Mouse (Mus musculus): Measurements from ENCODE around the gene Ren1.

Ren1 gene

GRCm38 (mm10) chr1:133377547-133377946 lies 27.2 kb downstream of the Ren1 start:
- in situ Hi-C loops (cut with MboI, MseI) = no loop called here

GRCm38 (mm10) chr1:133379254-133379985 lies 29.1 kb downstream of the Ren1 start:
- in situ Hi-C loops (cut with MboI, MseI) = no loop called here

- in situ Hi-C loops (cut with MboI, MseI) = no loop called here
These were observed 29.6 kb downstream of the Ren1 start for GRCm38 (mm10) chr1:133379986-133380320.

- in situ Hi-C loops (cut with MboI, MseI) = no loop called here
These were observed 30.2 kb downstream of the Ren1 start for GRCm38 (mm10) chr1:133380347-133381065.

- in situ Hi-C loops (cut with MboI, MseI) = no loop called here
These were observed 31.7 kb downstream of the Ren1 start for GRCm38 (mm10) chr1:133382008-133382407.

GRCm38 (mm10) chr1:133382552-133383155 lies 32.3 kb downstream of the Ren1 start:
- in situ Hi-C loops (cut with MboI, MseI) = no loop called here

- in situ Hi-C loops (cut with MboI, MseI) = no loop called here
These were observed 33.0 kb downstream of the Ren1 start for GRCm38 (mm10) chr1:133383157-133383783.

- in situ Hi-C loops (cut with MboI, MseI) = loop anchor here (5.0 kb wide), 1 partner anchor 217 kb away; no protein-coding TSS in a partner anchor
These were observed 35.2 kb downstream of the Ren1 start for GRCm38 (mm10) chr1:133385506-133385905.

- in situ Hi-C loops (cut with MboI, MseI) = loop anchor here (5.0 kb wide), 1 partner anchor 216 kb away; no protein-coding TSS in a partner anchor
These were observed 35.9 kb downstream of the Ren1 start for GRCm38 (mm10) chr1:133386209-133386608.

- in situ Hi-C loops (cut with MboI, MseI) = loop anchor here (5.0 kb wide), 1 partner anchor 215 kb away; no protein-coding TSS in a partner anchor
These were observed 37.4 kb downstream of the Ren1 start for GRCm38 (mm10) chr1:133387539-133388268.

- in situ Hi-C loops (cut with MboI, MseI) = no loop called here
These were observed 44.4 kb downstream of the Ren1 start for GRCm38 (mm10) chr1:133394702-133395101.

- in situ Hi-C loops (cut with MboI, MseI) = no loop called here
These were observed 46.4 kb downstream of the Ren1 start for GRCm38 (mm10) chr1:133396693-133397092.

GRCm38 (mm10) chr1:133397094-133397482 lies 46.8 kb downstream of the Ren1 start:
- in situ Hi-C loops (cut with MboI, MseI) = no loop called here

- in situ Hi-C loops (cut with MboI, MseI) = no loop called here
These were observed 47.4 kb downstream of the Ren1 start for GRCm38 (mm10) chr1:133397483-133398237.

GRCm38 (mm10) chr1:133400014-133400725 lies 49.9 kb downstream of the Ren1 start:
- in situ Hi-C loops (cut with MboI, MseI) = no loop called here

GRCm38 (mm10) chr1:133404005-133404404 lies 53.7 kb downstream of the Ren1 start:
- in situ Hi-C loops (cut with MboI, MseI) = no loop called here

GRCm38 (mm10) chr1:133406614-133407013 lies 56.3 kb downstream of the Ren1 start:
- in situ Hi-C loops (cut with MboI, MseI) = no loop called here

- in situ Hi-C loops (cut with MboI, MseI) = no loop called here
These were observed 57.1 kb downstream of the Ren1 start for GRCm38 (mm10) chr1:133407436-133407835.

- in situ Hi-C loops (cut with MboI, MseI) = no loop called here
These were observed 58.0 kb downstream of the Ren1 start for GRCm38 (mm10) chr1:133408321-133408720.

Data from regulatory T cell (primary cell).